Mouse (Mus musculus): ENCODE data around the gene Wdr31. TPM values are rescaled to one million over a fixed set of nuclear protein-coding genes. Genes with fewer than 3 reads are reported as not detected.

The Wdr31 gene
- total and polyA plus RNA-seq, 3 experiments: 0.52 to 2.0 (median 1.8) TPM

GRCm38 (mm10) chr4:62407730-62408582 lies 62.7 kb downstream of the Wdr31 start:
- peaks cover 65% of the 10 kb centered on the region for H3K36me3 ChIP-seq (replicated peaks)
- no peak for TF ChIP-seq GATA2 (IDR thresholded peaks at IDR 0.05; ENCODE audit: borderline replicate concordance, low read depth, low read length)
- no peak for TF ChIP-seq GATA1 (IDR thresholded peaks at IDR 0.05; ENCODE audit: borderline replicate concordance, low read length)
- TF ChIP-seq TAL1 (conservative IDR thresholded peaks at IDR 0.05; ENCODE audit: low read depth, low read length): no peak
- no peak for TF ChIP-seq POLR2AphosphoS5 (IDR thresholded peaks at IDR 0.05; ENCODE audit: insufficient replicate concordance, low read depth, low read length)
- TF ChIP-seq CTCF (IDR thresholded peaks at IDR 0.05; ENCODE audit: low read depth, low read length): 0 out of 2 replicates have a peak, but pooled peaks have one; percentile 3
- no peaks in the 10 kb centered on the region for H3K9me3 ChIP-seq (replicated peaks)
- H3K4me3 ChIP-seq (ENCODE audit: low read depth, low read length): peak overlapping the region; percentile 86
- DNase-seq (ENCODE audit: low spot score) (peak; percentile 30), ATAC-seq (ENCODE audit: extremely low read depth, insufficient number of reproducible peaks, low FRiP score, poor library complexity, severe bottlenecking) (peak; percentile 19; the same call in 1 of the 2 replicates)
- no peaks in the 10 kb centered on the region for H3K27me3 ChIP-seq (ENCODE audit: insufficient read depth, low read length)
- H3K4me1 ChIP-seq (ENCODE audit: insufficient read depth, low read depth, low read length): peaks cover 49% of the 10 kb centered on the region

DNA sequence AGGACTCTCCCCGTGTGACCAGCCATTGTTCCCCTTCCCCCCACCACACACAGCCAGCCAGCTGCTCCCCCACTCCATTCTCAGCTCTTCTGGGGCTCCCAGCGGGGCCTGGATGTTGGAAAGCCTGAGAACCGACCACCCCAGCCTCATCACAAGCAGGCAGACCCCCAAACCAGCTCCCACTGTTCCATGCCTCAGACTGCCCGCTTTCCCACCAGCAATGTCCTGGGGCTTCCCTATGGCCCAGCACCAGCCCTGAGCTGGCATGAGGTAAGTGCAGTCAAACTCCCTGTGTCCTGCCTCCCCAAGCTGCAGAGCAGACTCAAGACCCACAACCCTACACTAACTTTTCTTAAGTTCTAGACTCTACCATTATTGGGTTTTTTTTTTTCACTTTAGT lies 64.6 kb downstream of the Wdr31 start:
- H3K4me3 ChIP-seq (ENCODE audit: low read depth, low read length): peak overlapping the region; percentile 25; the same call in 1 of the 2 replicates
- ATAC-seq (ENCODE audit: extremely low read depth, insufficient number of reproducible peaks, low FRiP score, poor library complexity, severe bottlenecking): no peak

DNA sequence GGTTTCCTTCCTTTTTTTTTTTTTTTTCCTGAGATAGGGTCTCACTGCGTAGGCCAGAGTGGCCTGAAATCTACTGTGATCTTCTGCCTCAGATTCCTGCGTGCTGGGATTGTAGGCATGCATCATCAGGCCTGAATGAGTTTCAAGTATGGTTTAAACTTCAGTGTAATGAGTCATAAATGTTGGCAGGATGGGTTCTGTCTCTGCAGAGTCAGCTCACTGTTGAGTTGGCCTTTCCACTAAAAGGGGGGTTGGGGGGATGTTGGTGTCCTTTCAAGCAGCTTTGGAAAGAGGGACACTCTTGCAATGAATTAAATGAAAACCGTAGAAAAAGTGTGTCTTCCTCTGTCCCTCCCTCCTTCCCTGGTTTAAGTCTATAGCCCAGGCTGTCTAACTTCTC lies 71.7 kb downstream of the Wdr31 start:
- DNase-seq (ENCODE audit: low spot score): no peak
- no peaks in the 10 kb centered on the region for H3K27me3 ChIP-seq (ENCODE audit: insufficient read depth, low read length)
- peaks cover 20% of the 10 kb centered on the region for H3K4me1 ChIP-seq (ENCODE audit: insufficient read depth, low read depth, low read length)
- H3K4me3 ChIP-seq (ENCODE audit: low read depth, low read length): no peak overlapping the region
- peaks cover 89% of the 10 kb centered on the region for H3K36me3 ChIP-seq (replicated peaks)
- H3K9me3 ChIP-seq (replicated peaks): no peaks in the 10 kb centered on the region
- no peak for ATAC-seq (ENCODE audit: extremely low read depth, insufficient number of reproducible peaks, low FRiP score, poor library complexity, severe bottlenecking)
- TF ChIP-seq GATA2 (IDR thresholded peaks at IDR 0.05; ENCODE audit: borderline replicate concordance, low read depth, low read length): no peak
- no peak for TF ChIP-seq POLR2AphosphoS5 (IDR thresholded peaks at IDR 0.05; ENCODE audit: insufficient replicate concordance, low read depth, low read length)
- no peak for TF ChIP-seq CTCF (IDR thresholded peaks at IDR 0.05; ENCODE audit: low read depth, low read length)
- TF ChIP-seq TAL1 (conservative IDR thresholded peaks at IDR 0.05; ENCODE audit: low read depth, low read length): no peak
- no peak for TF ChIP-seq GATA1 (IDR thresholded peaks at IDR 0.05; ENCODE audit: borderline replicate concordance, low read length)

More for the DNA sequence above, 64.6 kb downstream of the Wdr31 start:
- peaks cover 31% of the 10 kb centered on the region for H3K4me1 ChIP-seq (ENCODE audit: insufficient read depth, low read depth, low read length)
- peaks cover 64% of the 10 kb centered on the region for H3K36me3 ChIP-seq (replicated peaks)
- no peak for TF ChIP-seq TAL1 (conservative IDR thresholded peaks at IDR 0.05; ENCODE audit: low read depth, low read length)
- no peak for TF ChIP-seq POLR2AphosphoS5 (IDR thresholded peaks at IDR 0.05; ENCODE audit: insufficient replicate concordance, low read depth, low read length)
- no peak for TF ChIP-seq GATA1 (IDR thresholded peaks at IDR 0.05; ENCODE audit: borderline replicate concordance, low read length)
- no peak for TF ChIP-seq CTCF (IDR thresholded peaks at IDR 0.05; ENCODE audit: low read depth, low read length)
- TF ChIP-seq GATA2 (IDR thresholded peaks at IDR 0.05; ENCODE audit: borderline replicate concordance, low read depth, low read length): no peak
- H3K27me3 ChIP-seq (ENCODE audit: insufficient read depth, low read length): no peaks in the 10 kb centered on the region
- no peaks in the 10 kb centered on the region for H3K9me3 ChIP-seq (replicated peaks)
- DNase-seq (ENCODE audit: low spot score): no peak

Other genes with a start within 250 kb of the Wdr31 start
- gene Zfp37, start 239.8 kb downstream of the Wdr31 start, total RNA-seq (2014; fragmentation: Nextera tagmentation): not detected in 2 replicates
- gene Zfp37, start 239.8 kb downstream of the Wdr31 start, total RNA-seq (2017): 0.71 TPM in 1 of 2 replicates, not detected in the other
- gene Zfp37, start 239.8 kb downstream of the Wdr31 start, polyA plus RNA-seq (2012): not detected in 2 replicates
- gene Slc31a2, start 208.3 kb downstream of the Wdr31 start, total RNA-seq (2014; fragmentation: Nextera tagmentation): 4.4 and 6.4 TPM in 2 replicates
- gene Slc31a2, start 208.3 kb downstream of the Wdr31 start, total RNA-seq (2017): 5.7 and 6.4 TPM in 2 replicates
- gene Slc31a2, start 208.3 kb downstream of the Wdr31 start, polyA plus RNA-seq (2012): 0.13 and 0.22 TPM in 2 replicates
- 54.2 and 60.9 TPM in 2 replicates for gene Fkbp15, start 110.3 kb downstream of the Wdr31 start, total RNA-seq (2014; fragmentation: Nextera tagmentation)
- 60.0 and 60.3 TPM in 2 replicates for gene Fkbp15, start 110.3 kb downstream of the Wdr31 start, total RNA-seq (2017)
- 14.5 and 16.7 TPM in 2 replicates for gene Fkbp15, start 110.3 kb downstream of the Wdr31 start, polyA plus RNA-seq (2012)
- 46.4 and 47.5 TPM in 2 replicates for gene Slc31a1, start 110.2 kb downstream of the Wdr31 start, total RNA-seq (2014; fragmentation: Nextera tagmentation)
- gene Slc31a1, start 110.2 kb downstream of the Wdr31 start, total RNA-seq (2017): 25.7 and 30.4 TPM in 2 replicates
- 2.2 and 3.4 TPM in 2 replicates for gene Slc31a1, start 110.2 kb downstream of the Wdr31 start, polyA plus RNA-seq (2012)
- 120 and 128 TPM in 2 replicates for gene Cdc26, start 62.3 kb downstream of the Wdr31 start, total RNA-seq (2014; fragmentation: Nextera tagmentation)
- 120 and 148 TPM in 2 replicates for gene Cdc26, start 62.3 kb downstream of the Wdr31 start, total RNA-seq (2017)
- gene Cdc26, start 62.3 kb downstream of the Wdr31 start, polyA plus RNA-seq (2012): 9.6 and 44.1 TPM in 2 replicates
- 23.0 and 26.8 TPM in 2 replicates for gene Prpf4, start 62.1 kb downstream of the Wdr31 start, total RNA-seq (2014; fragmentation: Nextera tagmentation)
- gene Prpf4, start 62.1 kb downstream of the Wdr31 start, total RNA-seq (2017): 21.5 and 23.1 TPM in 2 replicates
- 2.5 and 4.1 TPM in 2 replicates for gene Prpf4, start 62.1 kb downstream of the Wdr31 start, polyA plus RNA-seq (2012)
- gene Rnf183, start 35.6 kb downstream of the Wdr31 start, total RNA-seq (2014; fragmentation: Nextera tagmentation): not detected in 2 replicates
- not detected in 2 replicates for gene Rnf183, start 35.6 kb downstream of the Wdr31 start, total RNA-seq (2017)
- gene Rnf183, start 35.6 kb downstream of the Wdr31 start, polyA plus RNA-seq (2012): 0.13 TPM in 1 of 2 replicates, not detected in the other
- 0.53 TPM in 1 of 2 replicates, not detected in the other for gene Bspry, start 9.2 kb upstream of the Wdr31 start, total RNA-seq (2014; fragmentation: Nextera tagmentation)
- 0.06 and 0.11 TPM in 2 replicates for gene Bspry, start 9.2 kb upstream of the Wdr31 start, total RNA-seq (2017)
- gene Bspry, start 9.2 kb upstream of the Wdr31 start, polyA plus RNA-seq (2012): 0.09 TPM in 1 of 2 replicates, not detected in the other
- gene Hdhd3, start 32.6 kb upstream of the Wdr31 start, total RNA-seq (2014; fragmentation: Nextera tagmentation): 1.8 and 2.3 TPM in 2 replicates
- 1.3 and 1.7 TPM in 2 replicates for gene Hdhd3, start 32.6 kb upstream of the Wdr31 start, total RNA-seq (2017)
- 1.7 and 3.0 TPM in 2 replicates for gene Hdhd3, start 32.6 kb upstream of the Wdr31 start, polyA plus RNA-seq (2012)
- gene Alad, start 49.0 kb upstream of the Wdr31 start, total RNA-seq (2014; fragmentation: Nextera tagmentation): 81.6 and 123 TPM in 2 replicates
- gene Alad, start 49.0 kb upstream of the Wdr31 start, total RNA-seq (2017): 49.4 and 53.1 TPM in 2 replicates
- 196 and 200 TPM in 2 replicates for gene Alad, start 49.0 kb upstream of the Wdr31 start, polyA plus RNA-seq (2012)
- gene Pole3, start 54.2 kb upstream of the Wdr31 start, total RNA-seq (2014; fragmentation: Nextera tagmentation): 32.5 and 36.3 TPM in 2 replicates
- gene Pole3, start 54.2 kb upstream of the Wdr31 start, total RNA-seq (2017): 71.7 and 73.9 TPM in 2 replicates
- 37.2 and 40.9 TPM in 2 replicates for gene Pole3, start 54.2 kb upstream of the Wdr31 start, polyA plus RNA-seq (2012)
- 0.53 TPM in 1 of 2 replicates, not detected in the other for gene 4933430I17Rik, start 54.5 kb upstream of the Wdr31 start, total RNA-seq (2014; fragmentation: Nextera tagmentation)
- 0.27 and 0.29 TPM in 2 replicates for gene 4933430I17Rik, start 54.5 kb upstream of the Wdr31 start, total RNA-seq (2017)
- 0.05 TPM in 1 of 2 replicates, not detected in the other for gene 4933430I17Rik, start 54.5 kb upstream of the Wdr31 start, polyA plus RNA-seq (2012)
- not detected in 2 replicates for gene Rgs3, start 89.0 kb upstream of the Wdr31 start, total RNA-seq (2014; fragmentation: Nextera tagmentation)
- 0.16 and 0.23 TPM in 2 replicates for gene Rgs3, start 89.0 kb upstream of the Wdr31 start, total RNA-seq (2017)
- not detected in 2 replicates for gene Rgs3, start 89.0 kb upstream of the Wdr31 start, polyA plus RNA-seq (2012)